38 mouse cellular contexts compared by ENCODE assay signal in the genomic region with DNA sequence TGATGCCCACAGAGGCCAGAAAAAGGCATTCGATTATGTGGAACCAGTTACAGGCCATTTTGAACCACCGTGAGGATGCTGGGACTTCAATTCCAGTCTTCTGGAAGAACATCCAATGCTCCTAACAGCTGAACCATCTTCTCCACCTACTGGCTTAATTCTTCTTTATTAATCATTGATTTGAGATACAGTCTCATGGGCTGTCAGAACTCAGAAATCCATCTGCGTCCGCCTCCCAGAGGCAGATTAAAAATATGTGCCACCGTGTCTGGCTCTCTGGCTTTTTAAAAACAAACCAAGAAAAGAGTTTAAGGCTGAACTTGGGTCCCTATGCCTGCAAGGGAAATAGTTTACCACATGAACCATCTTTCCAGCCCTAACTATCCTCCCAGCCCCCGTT. TPM values are rescaled to one million over a fixed set of nuclear protein-coding genes. Genes with fewer than 3 reads are reported as not detected.
"Had no signal": no experiment of that assay in that cellular context is flagged by ENCODE, and none has a peak within 500 bp of the region (broad histone marks: within the 10 kb centered on the region; RNA-seq: fewer than 3 reads in every experiment).

No protein-coding gene starts in this region.

- H3K27ac ChIP-seq: heart, embryonic 13.5 days; heart, embryonic 15.5 days; hindbrain, embryonic 13.5 days; hindbrain, embryonic 15.5 days; hindbrain, postnatal 0 days; limb, embryonic 13.5 days; limb, embryonic 15.5 days; liver, embryonic 12.5 days; liver, embryonic 14.5 days had no signal

- H3K9ac ChIP-seq: forebrain, postnatal 0 days; heart, embryonic 13.5 days; heart, embryonic 15.5 days; hindbrain, embryonic 13.5 days; hindbrain, embryonic 15.5 days; limb, embryonic 13.5 days; limb, embryonic 15.5 days; liver, embryonic 12.5 days; liver, embryonic 14.5 days had no signal

- H3K4me3 ChIP-seq: heart, embryonic 13.5 days; heart, embryonic 15.5 days; hindbrain, embryonic 13.5 days; hindbrain, embryonic 15.5 days; limb, embryonic 13.5 days; limb, embryonic 15.5 days; liver, embryonic 12.5 days had no signal

- DNase-seq: forebrain, postnatal 0 days; gastrocnemius, postnatal 14 days; gastrocnemius, postnatal 36 days; heart, adult 18-20 months; heart, postnatal 14 days; heart, postnatal 36 days; kidney, adult 18-20 months; layer of hippocampus, postnatal 36 days; left cerebral cortex, postnatal 4 days; lung, adult 18-20 months had no signal

- H3K4me1 ChIP-seq: hindbrain, embryonic 13.5 days; hindbrain, embryonic 15.5 days; liver, embryonic 12.5 days had no signal

- H3K27me3 ChIP-seq: heart, embryonic 13.5 days; heart, embryonic 15.5 days; hindbrain, embryonic 13.5 days; hindbrain, embryonic 15.5 days; limb, embryonic 13.5 days; limb, embryonic 15.5 days; liver, embryonic 12.5 days had no signal

- H3K9me3 ChIP-seq: heart, embryonic 13.5 days; heart, embryonic 15.5 days; hindbrain, embryonic 13.5 days; hindbrain, embryonic 15.5 days; limb, embryonic 13.5 days; limb, embryonic 15.5 days; liver, embryonic 12.5 days had no signal

- ATAC-seq: forebrain, postnatal 0 days; hindbrain, postnatal 0 days; intestine, embryonic 16.5 days; liver, embryonic 12.5 days had no signal

- H3K4me2 ChIP-seq: heart, embryonic 11.5 days; heart, embryonic 13.5 days; heart, embryonic 15.5 days; hindbrain, embryonic 13.5 days; hindbrain, embryonic 15.5 days; limb, embryonic 13.5 days; limb, embryonic 15.5 days; liver, embryonic 12.5 days had no signal

RNA-seq across cellular contexts. Expression of gene Gm10197, which starts 3.7 kb away (rescaled TPM):
- total RNA-seq: forebrain, postnatal 0 days; gastrocnemius, adult 18-20 months; gastrocnemius, adult 8-10 months; gastrocnemius, postnatal 14 days; gastrocnemius, postnatal 36 days; heart, adult 18-20 months; heart, adult 8-10 months; heart, postnatal 14 days; heart, postnatal 36 days; hematopoietic stem cell, adult 5-6 weeks; hindbrain, postnatal 0 days; layer of hippocampus, adult 18-20 months; layer of hippocampus, postnatal 10 days; layer of hippocampus, postnatal 36 days; left cerebral cortex, adult 18-20 months; left cerebral cortex, adult 8-10 months; left cerebral cortex, postnatal 10 days; left cerebral cortex, postnatal 25 days; left cerebral cortex, postnatal 4 days; liver, adult 2 months had no signal
- polyA plus RNA-seq: forebrain, postnatal 0 days; gonadal fat pad, adult 2 months; heart, embryonic 13.5 days; heart, embryonic 15.5 days; heart, postnatal 0 days; hindbrain, embryonic 11.5 days; hindbrain, embryonic 13.5 days; hindbrain, embryonic 15.5 days; hindbrain, postnatal 0 days; intestine, embryonic 16.5 days; large intestine, adult 2 months; limb, embryonic 11.5 days; limb, embryonic 13.5 days; limb, embryonic 15.5 days; liver, adult 2 months; liver, embryonic 12.5 days; liver, embryonic 14.5 days; liver, embryonic 16.5 days had no signal
